Mouse (Mus musculus) embryonic fibroblast, embryonic 13.5 days (primary cell): ENCODE measurements at regions not wholly inside any gene's neighbourhood (a gene's known extent, or its start where the extent isn't known, plus 50 kb on each side); places are given as distances from the start of the nearest gene placed in this dataset.

Source experiments
- CTCF ChIP-seq: IDR thresholded peaks from 2 replicates; pipeline ENCODE4 v1.5.1; 2011; ENCODE audit warnings: mild to moderate bottlenecking, control low read depth, low read length, moderate library complexity, borderline replicate concordance; ENCODE audit not compliant: insufficient read depth
- POLR2A ChIP-seq: IDR thresholded peaks from 2 replicates; pipeline ENCODE4 v1.6.1; 2011; ENCODE audit warnings: low read depth, mild to moderate bottlenecking, control low read depth, low read length, moderate library complexity

DNA sequence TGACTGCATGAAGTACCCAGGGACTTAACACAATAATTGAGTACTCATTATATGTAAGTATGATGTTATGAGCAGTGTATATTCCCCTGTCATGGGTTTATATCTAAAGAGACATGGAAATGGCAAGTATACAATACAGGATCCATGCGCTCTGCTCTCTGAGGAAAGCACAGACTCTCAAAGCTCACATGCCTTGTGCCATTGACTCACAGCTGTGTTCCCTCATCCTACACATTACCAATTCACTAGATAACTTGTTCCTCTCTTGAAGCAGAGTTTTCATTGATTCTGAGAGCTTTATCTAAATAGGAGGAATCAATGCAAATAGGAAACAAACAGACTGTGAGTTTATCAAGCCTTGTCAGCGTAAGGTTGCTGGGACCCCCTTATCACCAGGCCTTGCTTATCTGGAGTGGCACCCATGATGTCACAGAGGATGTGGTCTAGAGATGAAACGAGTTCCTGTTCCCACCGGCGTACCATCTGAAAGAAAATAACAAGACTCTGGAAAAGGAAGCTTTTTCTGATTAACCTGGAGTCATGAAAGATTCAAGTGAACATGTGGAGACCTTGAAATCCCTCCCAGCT, 138.4 kb upstream of the Hapln1 start:
- no peak for TF ChIP-seq CTCF
- TF ChIP-seq POLR2A = no peak
